Mouse (Mus musculus): ENCODE measurements around the gene Myo15b.

DNA sequence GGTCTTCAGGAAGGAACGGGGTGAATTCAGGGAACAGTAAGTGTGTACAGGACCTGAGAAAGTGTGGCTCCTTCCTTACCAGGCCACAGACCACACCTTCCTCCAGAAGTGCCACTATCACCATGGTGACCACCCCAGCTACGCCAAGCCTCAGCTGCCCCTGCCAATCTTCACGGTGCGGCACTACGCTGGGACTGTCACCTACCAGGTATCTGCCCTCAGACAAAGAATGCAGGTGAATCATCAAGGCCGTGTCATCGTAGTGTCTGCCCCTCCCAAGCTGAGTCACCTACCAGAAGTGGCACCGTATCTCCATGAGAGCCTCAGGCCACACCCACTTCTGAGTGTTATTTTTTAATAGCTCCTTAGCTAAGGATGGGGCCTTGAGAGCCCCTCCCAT lies 11.2 kb downstream of the Myo15b start:
- TF ChIP-seq POLR2A (IDR thresholded peaks at IDR 0.05; ENCODE audit: low read depth, low read length) = no peak; the same call in 1 of the 2 replicates
- TF ChIP-seq CTCF (IDR thresholded peaks at IDR 0.05; ENCODE audit: extremely low read depth, insufficient read length, insufficient replicate concordance, low read depth, low read length) = no peak
